Mouse (Mus musculus): Measurements from ENCODE around the gene Gm10198.

Gm10198 gene

DNA sequence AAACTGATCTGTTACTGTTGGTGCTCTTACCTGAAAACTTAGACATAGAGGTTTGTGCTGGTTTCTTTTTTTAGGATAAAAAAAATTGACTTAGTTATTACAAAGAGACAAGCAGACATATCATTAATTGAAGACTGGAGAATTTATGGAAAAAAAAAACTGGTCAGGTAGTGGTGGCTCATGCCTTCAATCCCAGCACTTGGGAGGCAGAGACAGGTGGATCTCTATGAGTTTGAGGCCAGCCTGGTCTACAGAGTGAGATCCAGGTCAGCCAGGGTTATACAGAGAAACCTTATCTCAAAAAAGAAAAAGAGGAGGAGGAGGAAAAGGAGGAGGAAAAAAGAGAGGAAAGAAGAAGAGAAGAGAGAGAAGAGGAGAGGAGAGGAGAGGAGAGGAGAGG lies at the start of gene Gm10198:
Gene Gm10198, plus strand, starts transcription at position 301 of the 400 bp plus-strand sequence.
- no peak for DNase-seq (ENCODE audit: low spot score)

- no peak for DNase-seq (ENCODE audit: low spot score)
Measured at GRCm38 (mm10) chr13:111545286-111545685, 47.3 kb upstream of the Gm10198 start.

DNA sequence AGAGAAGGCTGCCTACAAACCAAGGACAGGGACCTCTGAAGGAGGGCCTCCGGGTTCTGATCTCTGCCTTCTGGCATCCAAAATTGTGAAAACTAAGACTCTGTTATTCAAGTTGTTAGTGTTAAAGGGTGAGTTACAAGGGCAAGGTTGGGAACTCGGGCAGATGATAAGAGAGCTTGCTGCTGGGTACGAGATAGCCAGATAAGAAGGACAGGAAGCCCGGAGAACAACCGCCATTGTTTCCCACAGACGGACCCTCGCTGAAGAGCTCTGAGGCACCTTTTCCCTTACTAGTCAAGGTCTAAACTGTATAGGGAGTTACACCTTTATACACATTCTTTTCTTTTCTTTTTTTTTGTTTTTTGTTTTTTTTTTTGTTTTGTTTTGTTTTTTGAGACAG lies 39.8 kb upstream of the Gm10198 start:
- no peak for DNase-seq (ENCODE audit: low spot score)

GRCm38 (mm10) chr13:111553182-111553581 lies 39.4 kb upstream of the Gm10198 start:
- no peak for DNase-seq (ENCODE audit: low spot score)

GRCm38 (mm10) chr13:111553941-111554340 lies 38.6 kb upstream of the Gm10198 start:
- DNase-seq (ENCODE audit: low spot score): no peak

GRCm38 (mm10) chr13:111555333-111555732 lies 37.3 kb upstream of the Gm10198 start:
- peak; percentile 6 for DNase-seq (ENCODE audit: low spot score)

DNA sequence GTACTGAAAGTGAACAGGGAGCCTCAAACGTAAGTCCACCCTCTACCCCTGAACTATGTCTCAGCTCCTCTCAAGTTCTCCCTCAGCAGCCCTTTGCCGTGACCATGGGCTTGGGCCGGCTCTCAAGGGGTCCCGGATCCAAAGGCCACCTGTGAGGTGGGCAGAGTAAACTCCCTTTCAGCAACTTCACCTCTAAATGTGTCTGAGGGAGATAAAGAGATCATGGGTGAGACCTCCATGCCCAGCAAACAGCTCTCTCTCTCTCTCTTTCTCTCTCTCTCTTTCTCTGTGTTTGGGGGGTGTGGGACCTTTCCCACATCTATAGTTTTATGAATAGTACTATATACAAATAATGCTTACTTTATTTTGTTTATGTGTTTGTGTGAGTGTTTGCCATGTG lies 36.2 kb upstream of the Gm10198 start:
- DNase-seq (ENCODE audit: low spot score): no peak

DNA sequence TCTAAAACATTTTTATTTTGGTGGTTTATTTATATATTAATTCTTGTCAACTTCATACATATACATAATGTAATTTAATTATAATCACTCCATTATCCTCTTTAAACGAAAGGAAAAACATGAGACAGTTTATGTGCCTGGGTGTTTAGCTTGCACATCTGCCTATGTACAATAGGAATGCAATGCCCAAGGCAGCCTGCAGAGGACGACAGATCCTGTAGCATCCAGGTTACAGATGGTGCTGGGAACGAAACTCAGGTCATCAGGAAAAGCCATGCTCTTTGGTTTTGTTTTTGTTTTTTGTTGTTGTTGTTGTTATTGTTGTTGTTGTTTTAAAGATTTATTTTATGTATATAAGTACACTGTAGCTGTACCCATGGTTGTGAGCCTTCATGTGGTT lies 32.4 kb upstream of the Gm10198 start:
- no peak for DNase-seq (ENCODE audit: low spot score)

GRCm38 (mm10) chr13:111562595-111562994 lies 30.0 kb upstream of the Gm10198 start:
- DNase-seq (ENCODE audit: low spot score): no peak

DNA sequence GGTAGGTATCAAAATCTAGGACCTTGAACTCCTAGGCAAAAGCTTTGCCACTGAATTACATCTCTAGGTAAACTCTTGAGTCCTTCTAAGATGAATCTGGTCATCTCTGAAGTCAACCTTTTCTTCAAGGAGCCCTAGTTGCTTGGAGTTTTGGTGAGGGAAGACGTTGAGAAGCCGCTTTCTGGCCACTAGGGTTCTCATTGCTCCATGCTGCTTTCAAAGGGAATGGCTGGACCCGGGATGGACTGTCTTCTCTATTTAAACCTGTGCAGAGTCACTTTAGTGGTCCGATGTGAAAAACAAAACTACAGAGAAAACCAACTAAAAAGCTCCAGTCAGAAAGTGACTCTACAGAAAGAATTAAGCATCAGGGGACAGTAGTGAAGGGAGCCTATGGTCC lies 18.4 kb upstream of the Gm10198 start:
- no peak for DNase-seq (ENCODE audit: low spot score)

DNA sequence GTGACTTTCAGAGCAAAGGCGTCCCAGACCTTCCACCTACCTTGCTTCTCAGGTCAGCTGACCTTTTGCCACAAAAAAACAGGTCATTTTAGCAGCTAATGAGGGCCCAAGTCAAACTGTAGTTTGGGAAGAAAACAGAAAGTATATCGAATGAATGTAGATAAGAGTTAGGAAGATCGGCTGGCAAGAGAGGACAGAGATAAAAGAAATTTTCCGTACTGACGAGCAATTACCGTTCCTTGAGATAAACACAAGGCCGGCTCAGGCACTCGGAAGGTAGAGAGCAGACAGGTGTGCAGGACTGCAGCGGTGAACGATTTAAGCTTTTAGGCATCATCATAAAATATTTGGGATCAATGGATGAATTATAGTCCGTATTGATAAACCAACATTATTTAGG lies 15.4 kb upstream of the Gm10198 start:
- no peak for DNase-seq (ENCODE audit: low spot score)

DNA sequence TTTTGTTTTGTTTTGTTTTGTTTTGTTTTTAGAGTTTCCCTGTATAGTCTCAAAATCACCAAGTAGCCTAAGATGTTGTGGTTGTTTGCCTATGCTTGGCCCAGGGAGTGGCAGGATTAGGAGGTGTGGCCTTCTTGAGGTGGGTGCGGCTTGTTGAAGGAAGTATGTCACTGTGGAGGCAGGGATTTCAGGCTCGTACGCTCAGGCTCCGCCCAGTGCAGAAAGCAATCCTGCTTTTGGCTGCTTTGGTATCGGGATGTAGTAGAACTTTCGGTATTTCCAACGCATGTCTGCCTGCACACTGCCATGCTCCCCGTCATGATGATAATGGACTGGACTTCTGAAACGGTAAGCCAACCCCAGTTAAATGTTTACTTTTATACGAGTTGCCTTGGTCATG lies 12.5 kb upstream of the Gm10198 start:
- DNase-seq (ENCODE audit: low spot score): no peak

- DNase-seq (ENCODE audit: low spot score): no peak
Measured at GRCm38 (mm10) chr13:111598111-111598510, 5.5 kb downstream of the Gm10198 start.

- DNase-seq (ENCODE audit: low spot score): no peak
Measured at GRCm38 (mm10) chr13:111601383-111601782, 8.8 kb downstream of the Gm10198 start.

- no peak for DNase-seq (ENCODE audit: low spot score)
Measured at GRCm38 (mm10) chr13:111604826-111605225, 12.2 kb downstream of the Gm10198 start.

DNA sequence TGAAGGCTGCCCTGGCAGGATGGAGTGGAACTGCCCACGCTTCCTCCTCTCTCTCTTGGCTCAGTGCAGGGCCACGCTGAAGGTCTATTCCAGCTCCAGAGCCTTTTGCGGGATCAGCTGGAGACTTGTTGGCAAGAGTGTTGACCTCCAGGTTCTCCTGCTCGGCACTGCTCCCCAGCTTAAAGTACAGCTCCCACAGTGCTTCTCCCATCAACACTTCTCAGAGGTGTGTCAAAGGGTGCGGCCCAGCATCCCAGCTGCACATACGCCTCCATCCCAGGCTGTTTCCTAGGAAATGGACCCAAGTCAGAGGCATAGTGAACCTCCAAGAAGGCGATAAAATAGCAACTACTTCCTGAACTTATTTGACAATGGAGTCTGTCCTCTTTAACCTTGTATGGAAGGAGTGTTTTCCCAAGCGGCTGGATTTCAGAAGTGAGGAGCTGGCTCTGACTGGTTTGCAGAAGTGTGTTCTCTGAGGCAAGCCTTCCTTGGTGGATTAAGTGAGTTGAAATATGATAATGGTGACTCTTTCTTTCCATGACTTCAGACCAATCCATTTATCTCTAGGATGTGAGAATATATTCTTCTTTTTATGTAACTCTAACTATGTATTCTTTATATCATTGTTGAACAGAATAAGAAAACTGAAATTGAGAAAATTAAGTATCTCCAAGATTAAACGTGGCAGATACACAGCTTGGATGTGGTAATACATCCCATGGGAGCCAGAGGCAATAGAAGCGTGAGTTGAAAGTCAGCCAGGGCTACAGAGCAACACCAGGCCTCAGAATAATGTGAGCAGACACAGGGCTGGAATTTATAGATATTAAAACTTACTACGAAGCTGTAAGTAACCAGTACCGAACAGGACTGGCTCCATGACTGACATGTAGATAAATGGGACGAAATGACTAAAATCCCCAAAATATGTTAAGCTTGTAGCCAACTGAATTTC lies 23.9 kb downstream of the Gm10198 start:
- DNase-seq (ENCODE audit: low spot score): peak; percentile 12

DNA sequence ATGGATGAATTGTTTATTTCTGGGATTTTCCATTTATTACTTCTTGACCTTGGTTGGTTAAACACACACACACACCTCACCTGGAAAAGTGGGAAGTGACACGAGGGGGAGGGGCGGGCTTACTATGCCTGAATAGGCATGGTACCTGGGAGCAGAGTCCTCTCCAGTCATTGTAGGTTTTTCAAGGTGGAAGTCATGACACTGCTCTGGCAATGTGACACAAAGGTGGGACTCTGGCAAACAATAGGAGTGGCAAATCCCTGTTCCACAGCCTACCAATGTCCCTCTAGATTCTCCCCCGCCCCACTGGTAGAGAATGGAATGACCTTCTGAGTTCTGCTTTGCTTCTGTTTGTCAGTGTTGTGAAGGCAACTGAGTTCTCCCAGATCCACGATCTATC lies 27.8 kb downstream of the Gm10198 start:
- DNase-seq (ENCODE audit: low spot score): no peak

DNA sequence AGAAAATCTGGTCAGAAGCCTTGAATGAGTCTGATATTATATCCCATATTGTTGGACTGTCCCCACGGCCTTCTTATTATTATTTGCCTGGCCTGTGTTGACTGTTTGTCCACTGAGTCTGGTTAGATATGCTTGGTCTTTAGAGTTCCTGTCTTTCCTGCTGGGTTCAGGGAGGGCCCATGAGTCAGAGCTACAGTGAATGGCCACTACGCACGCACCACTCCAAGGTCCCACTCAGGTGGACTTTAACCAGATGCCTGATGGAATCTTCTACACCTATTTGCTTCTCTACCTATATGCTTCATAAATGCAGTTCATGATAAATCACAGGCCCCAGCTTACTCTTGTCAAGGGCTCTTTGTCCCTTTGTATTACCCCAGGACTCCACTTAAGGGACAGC lies 29.8 kb downstream of the Gm10198 start:
- DNase-seq (ENCODE audit: low spot score): no peak

- no peak for DNase-seq (ENCODE audit: low spot score)
Measured at GRCm38 (mm10) chr13:111623112-111623511, 30.5 kb downstream of the Gm10198 start.

GRCm38 (mm10) chr13:111624115-111624514 lies 31.5 kb downstream of the Gm10198 start:
- no peak for DNase-seq (ENCODE audit: low spot score)

- DNase-seq (ENCODE audit: low spot score): no peak
Measured at GRCm38 (mm10) chr13:111634163-111635160, 41.9 kb downstream of the Gm10198 start.

GRCm38 (mm10) chr13:111640319-111640718 lies 47.7 kb downstream of the Gm10198 start:
- no peak for DNase-seq (ENCODE audit: low spot score)

All from ovary, postnatal 36 days (tissue).